Mouse (Mus musculus) myocyte (in vitro differentiated cells): ENCODE data around the gene Gpr19. TPM values are rescaled to one million over a fixed set of nuclear protein-coding genes. Genes with fewer than 3 reads are reported as not detected.

ENCODE experiments used
- H3K27me3 ChIP-seq: one replicate; pipeline ENCODE4 v1.6.1; 2011; ENCODE audit not compliant: control insufficient read depth, insufficient read depth, insufficient read length
- H3K36me3 ChIP-seq: one replicate; pipeline ENCODE4 v1.6.1; 2011; ENCODE audit not compliant: control insufficient read depth, insufficient read depth
- H3K4me2 ChIP-seq: one replicate; pipeline ENCODE4 v1.6.1; 2011; ENCODE audit warnings: low read depth, control low read depth
- H3K4me3 ChIP-seq: one replicate; pipeline ENCODE4 v1.5.1; 2011; ENCODE audit warnings: mild to moderate bottlenecking, control low read depth, moderate library complexity
- H3K79me2 ChIP-seq: one replicate; pipeline ENCODE4 v1.6.1; 2011; ENCODE audit not compliant: control insufficient read depth, insufficient read depth
- H3ac ChIP-seq: one replicate; pipeline ENCODE4 v1.6.1; 2011; ENCODE audit not compliant: control insufficient read depth, insufficient read length
- CEBPB ChIP-seq: IDR thresholded peaks from 2 replicates; pipeline ENCODE4 v1.6.1; 2011; ENCODE audit warnings: mild to moderate bottlenecking, moderate library complexity; ENCODE audit not compliant: poor library complexity, insufficient read depth, severe bottlenecking
- E2F4 ChIP-seq: IDR thresholded peaks from one replicate; pipeline ENCODE4 v1.6.1; 2011; ENCODE audit warnings: mild to moderate bottlenecking, control low read depth, moderate library complexity; ENCODE audit not compliant: insufficient read depth
- MAX ChIP-seq: IDR thresholded peaks from one replicate; pipeline ENCODE4 v1.6.1; 2011; ENCODE audit warnings: low read depth, mild to moderate bottlenecking, control low read depth
- MYOD1 ChIP-seq, 3 experiments: IDR thresholded peaks; one replicate each; pipeline ENCODE4 v1.6.1; 2011; ENCODE audit warnings: control low read depth in 2 of 3, low read depth in 2 of 3, mild to moderate bottlenecking in 2 of 3, moderate library complexity in 1 of 3; ENCODE audit not compliant: insufficient read length in 2 of 3, control insufficient read depth in 1 of 3
- MYOG ChIP-seq, 3 experiments: IDR thresholded peaks; one replicate each; pipeline ENCODE4 v1.6.1; 2011; ENCODE audit warnings: control low read depth in 2 of 3, low read depth in 2 of 3, mild to moderate bottlenecking in 2 of 3; ENCODE audit not compliant: insufficient read length in 2 of 3, control insufficient read depth in 1 of 3, insufficient read depth in 1 of 3
- POLR2A ChIP-seq: IDR thresholded peaks from one replicate; pipeline ENCODE4 v1.6.1; 2011; ENCODE audit warnings: low read depth, mild to moderate bottlenecking, control low read depth, moderate library complexity; ENCODE audit not compliant: insufficient read length
- POLR2AphosphoS2 ChIP-seq: IDR thresholded peaks from one replicate; pipeline ENCODE4 v1.6.1; 2011; ENCODE audit warnings: low read depth, control low read depth; ENCODE audit not compliant: insufficient read length
- REST ChIP-seq: IDR thresholded peaks from one replicate; pipeline ENCODE4 v1.6.1; 2011; ENCODE audit warnings: mild to moderate bottlenecking, control low read depth, moderate library complexity; ENCODE audit not compliant: insufficient read depth, insufficient read length
- SRF ChIP-seq: IDR thresholded peaks from one replicate; pipeline ENCODE4 v1.6.1; 2011; ENCODE audit warnings: low read depth; ENCODE audit not compliant: control insufficient read depth, insufficient read length
- TCF12 ChIP-seq: IDR thresholded peaks from one replicate; pipeline ENCODE4 v1.6.1; 2011; ENCODE audit warnings: mild to moderate bottlenecking, control low read depth; ENCODE audit not compliant: poor library complexity, insufficient read depth, severe bottlenecking
- TCF3 ChIP-seq: IDR thresholded peaks from one replicate; pipeline ENCODE4 v1.6.1; 2011; ENCODE audit warnings: low read depth, control low read depth; ENCODE audit not compliant: insufficient read length
- USF1 ChIP-seq: IDR thresholded peaks from one replicate; pipeline ENCODE4 v1.6.1; 2011; ENCODE audit warnings: low read depth, mild to moderate bottlenecking, control low read depth, moderate library complexity
- polyA plus RNA-seq: library from polyadenylated mRNA; unstranded; fragments of >200 nt; fragmentation: generic; extraction: Trizol; gene quantifications from one replicate; pipeline ENCODE4 v1.2.1, GENCODE M21; 2012; ENCODE audit warnings: missing spikeins

Gene Gpr19
- polyA plus RNA-seq, 1 experiment, result 2.2 TPM

DNA sequence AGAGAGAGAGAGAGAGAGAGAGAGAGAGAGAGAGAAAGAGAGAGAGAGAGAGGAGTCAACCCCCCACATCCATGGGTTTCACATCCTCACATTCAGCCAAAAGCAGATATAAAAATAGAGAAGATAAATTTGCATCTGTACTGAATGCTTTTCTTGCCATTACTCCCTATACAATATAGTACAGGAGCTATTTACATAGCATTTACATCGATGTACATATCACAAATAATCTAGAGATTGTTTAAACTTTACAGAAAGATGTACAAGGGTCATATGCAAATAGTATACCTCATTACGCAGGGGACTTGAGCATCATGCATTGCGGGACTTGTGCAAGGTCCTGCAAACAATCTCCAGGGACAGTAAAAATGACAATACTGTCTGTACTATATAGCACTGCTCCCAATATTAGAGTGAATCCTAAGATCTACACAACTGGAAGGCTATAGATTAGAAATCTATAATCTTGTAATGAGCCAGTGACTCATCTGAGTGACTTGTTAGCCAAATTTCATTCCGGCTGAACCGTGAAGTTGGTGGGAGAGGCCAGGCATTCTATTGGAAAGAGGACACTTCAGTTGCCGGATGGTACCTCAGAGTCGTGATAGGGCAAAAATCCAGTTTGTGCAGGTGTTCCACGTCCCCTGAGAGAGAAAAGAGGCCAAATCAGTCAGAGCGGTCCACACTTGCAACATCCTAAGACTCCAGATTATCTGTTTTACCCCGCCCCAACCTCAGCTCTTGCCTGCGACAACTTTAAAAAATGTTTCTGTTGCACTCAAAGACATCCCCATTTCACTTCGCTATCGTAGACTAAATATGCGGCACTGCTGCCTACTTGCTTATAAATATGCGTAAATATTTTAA is 1.6 kb downstream of the Gpr19 start:
- no peaks in the 10 kb centered on the region for H3K36me3 ChIP-seq
- H3K4me3 ChIP-seq, result peak overlapping the region; percentile 90
- no peak for TF ChIP-seq TCF3
- TF ChIP-seq TCF12, result no peak
- no peak for TF ChIP-seq MYOG (IDR thresholded peaks at IDR 0.05; ENCODE audit: control insufficient read depth in 1 of 3, insufficient read depth in 1 of 3, insufficient read length in 2 of 3, low read depth in 2 of 3)
- no peak for TF ChIP-seq SRF
- TF ChIP-seq MYOD1 (IDR thresholded peaks at IDR 0.05; ENCODE audit: control insufficient read depth in 1 of 3, insufficient read length in 2 of 3, low read depth in 2 of 3), result no peak
- TF ChIP-seq E2F4, result no peak
- TF ChIP-seq CEBPB, result no peak
- TF ChIP-seq USF1, result no peak
- no peak for TF ChIP-seq MAX
- TF ChIP-seq POLR2AphosphoS2, result no peak
- no peak for TF ChIP-seq POLR2A
- no peak for TF ChIP-seq REST
- H3K79me2 ChIP-seq, result no peaks in the 10 kb centered on the region
- no peaks in the 10 kb centered on the region for H3K27me3 ChIP-seq
- H3ac ChIP-seq, result no peak overlapping the region
- H3K4me2 ChIP-seq, result peak overlapping the region; percentile 94

DNA sequence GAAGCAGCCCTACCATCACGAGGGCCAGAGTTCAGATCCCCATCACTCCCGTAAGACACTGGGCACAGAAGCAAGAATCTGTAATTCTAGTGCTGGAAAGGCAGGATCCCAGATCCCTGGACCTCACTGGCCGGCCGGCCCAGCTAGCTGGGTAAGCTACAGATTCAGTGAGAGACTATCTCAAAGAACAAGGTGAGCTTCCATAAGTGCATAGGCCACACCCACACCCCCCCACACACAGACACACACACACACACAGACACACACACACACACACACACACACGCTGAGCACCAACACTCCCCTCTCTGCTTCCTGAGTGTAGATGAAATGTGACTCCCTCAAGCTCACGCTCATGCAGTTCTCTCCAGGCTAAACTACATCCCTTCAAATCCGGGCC is 7.9 kb downstream of the Gpr19 start:
- Histone ChIP-seq H3K36me3 (no peaks in the 10 kb centered on the region), H3ac (no peak overlapping the region), H3K27me3 (no peaks in the 10 kb centered on the region), H3K4me2 (no peak overlapping the region), H3K79me2 (no peaks in the 10 kb centered on the region), H3K4me3 (no peak overlapping the region)
- no peak for TF ChIP-seq TCF3
- TF ChIP-seq MYOG (IDR thresholded peaks at IDR 0.05; ENCODE audit: control insufficient read depth in 1 of 3, insufficient read depth in 1 of 3, insufficient read length in 2 of 3, low read depth in 2 of 3), result no peak
- TF ChIP-seq REST, result no peak
- TF ChIP-seq POLR2AphosphoS2, result no peak
- no peak for TF ChIP-seq POLR2A
- TF ChIP-seq E2F4, result no peak
- TF ChIP-seq MYOD1 (IDR thresholded peaks at IDR 0.05; ENCODE audit: control insufficient read depth in 1 of 3, insufficient read length in 2 of 3, low read depth in 2 of 3), result no peak
- TF ChIP-seq SRF, result no peak
- no peak for TF ChIP-seq MAX
- no peak for TF ChIP-seq TCF12
- TF ChIP-seq USF1, result no peak
- no peak for TF ChIP-seq CEBPB

DNA sequence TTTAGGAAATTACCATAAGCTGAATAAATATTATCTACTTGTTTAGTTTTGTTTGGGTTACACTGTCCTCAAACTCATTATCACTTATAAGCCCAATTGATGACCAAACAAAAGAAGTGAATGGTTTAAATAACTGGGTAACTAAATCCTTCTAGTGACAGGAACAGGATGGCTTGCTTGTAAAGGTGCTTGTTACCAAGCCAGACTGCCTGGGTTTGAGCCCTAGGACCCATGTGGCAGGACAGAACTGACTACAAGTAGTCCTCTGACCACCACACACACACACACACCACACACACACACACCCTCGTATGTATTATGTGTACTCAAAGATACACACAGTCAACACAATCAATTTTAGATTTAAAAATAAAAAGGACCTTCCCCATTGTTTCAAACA is 8.6 kb downstream of the Gpr19 start:
- Histone ChIP-seq H3K36me3 (no peaks in the 10 kb centered on the region), H3K4me2 (no peak overlapping the region), H3K27me3 (no peaks in the 10 kb centered on the region), H3K4me3 (no peak overlapping the region), H3K79me2 (no peaks in the 10 kb centered on the region), H3ac (no peak overlapping the region)
- TF ChIP-seq USF1, result no peak
- TF ChIP-seq TCF12, result no peak
- TF ChIP-seq REST, result no peak
- TF ChIP-seq MYOD1 (IDR thresholded peaks at IDR 0.05; ENCODE audit: control insufficient read depth in 1 of 3, insufficient read length in 2 of 3, low read depth in 2 of 3), result no peak
- TF ChIP-seq MYOG (IDR thresholded peaks at IDR 0.05; ENCODE audit: control insufficient read depth in 1 of 3, insufficient read depth in 1 of 3, insufficient read length in 2 of 3, low read depth in 2 of 3), result no peak
- no peak for TF ChIP-seq TCF3
- no peak for TF ChIP-seq MAX
- no peak for TF ChIP-seq E2F4
- TF ChIP-seq SRF, result no peak
- no peak for TF ChIP-seq CEBPB
- no peak for TF ChIP-seq POLR2A
- no peak for TF ChIP-seq POLR2AphosphoS2

DNA sequence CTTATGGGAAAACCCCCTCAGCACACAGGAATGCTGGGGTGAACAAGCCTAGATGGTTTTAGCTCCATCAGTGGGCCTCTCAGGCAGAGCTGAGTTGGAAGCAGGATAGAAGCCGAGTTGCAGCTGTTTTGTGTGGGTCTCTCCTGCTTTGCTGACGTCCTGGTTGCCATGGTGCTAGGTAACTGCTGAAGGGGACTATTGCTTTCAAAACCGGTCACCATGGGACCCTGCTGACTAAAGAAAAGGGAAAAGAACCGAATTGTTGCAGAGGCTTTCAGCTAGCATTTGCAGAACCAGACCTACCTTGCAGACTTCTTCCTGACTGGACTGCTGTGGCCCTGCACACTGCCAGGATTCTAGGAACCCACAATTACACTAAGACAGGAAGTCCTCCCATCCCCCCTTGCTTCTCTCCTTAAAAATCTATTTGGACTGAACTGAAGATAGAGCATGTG is 9.8 kb downstream of the Gpr19 start:
- TF ChIP-seq MAX (no peak), USF1 (no peak), MYOG (IDR thresholded peaks at IDR 0.05; ENCODE audit: control insufficient read depth in 1 of 3, insufficient read depth in 1 of 3, insufficient read length in 2 of 3, low read depth in 2 of 3) (no peak), POLR2AphosphoS2 (no peak)
- Histone ChIP-seq H3K4me3 (no peak overlapping the region), H3K36me3 (no peaks in the 10 kb centered on the region), H3K79me2 (no peaks in the 10 kb centered on the region), H3ac (no peak overlapping the region), H3K27me3 (no peaks in the 10 kb centered on the region), H3K4me2 (no peak overlapping the region)
